15 mouse cellular contexts compared by ENCODE assay signal in the genomic region with DNA sequence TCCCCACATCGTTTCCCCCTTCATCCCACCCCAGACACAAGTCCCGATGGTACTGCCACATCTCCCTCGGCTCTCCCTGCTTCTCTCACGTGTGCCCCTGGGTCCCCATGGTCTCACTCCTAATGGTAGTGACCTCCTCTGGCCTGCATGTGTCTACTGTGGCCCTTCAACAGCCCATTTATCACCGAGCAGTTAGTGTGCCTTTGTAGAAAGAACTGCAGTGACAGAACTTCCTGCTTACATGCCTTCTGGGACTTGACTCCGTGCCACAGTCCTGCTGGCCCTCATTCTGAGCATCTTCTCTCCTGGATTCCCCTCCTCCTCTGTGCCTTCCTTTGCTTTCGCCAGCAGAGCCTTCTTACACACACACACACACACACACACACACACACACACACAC. TPM values are rescaled to one million over a fixed set of nuclear protein-coding genes. Genes with fewer than 3 reads are reported as not detected.
"Had no signal": no experiment of that assay in that cellular context is flagged by ENCODE, and none has a peak within 500 bp of the region (broad histone marks: within the 10 kb centered on the region; RNA-seq: fewer than 3 reads in every experiment).

No protein-coding gene starts in this region.

- ATAC-seq: intestine, embryonic 15.5 days; liver, embryonic 12.5 days; midbrain, embryonic 16.5 days had no signal

- H3K9me3 ChIP-seq: intestine, embryonic 15.5 days; limb, embryonic 15.5 days; liver, embryonic 12.5 days; midbrain, embryonic 12.5 days; neural tube, embryonic 13.5 days; stomach, embryonic 15.5 days had no signal

- H3K4me3 ChIP-seq: intestine, embryonic 15.5 days; limb, embryonic 15.5 days; liver, embryonic 12.5 days; midbrain, embryonic 12.5 days; neural tube, embryonic 13.5 days; stomach, embryonic 15.5 days had no signal

- H3K4me2 ChIP-seq: intestine, embryonic 15.5 days; limb, embryonic 15.5 days; liver, embryonic 12.5 days; midbrain, embryonic 12.5 days; neural tube, embryonic 13.5 days; stomach, embryonic 15.5 days had no signal

- H3K4me1 ChIP-seq: intestine, embryonic 15.5 days; limb, embryonic 15.5 days; liver, embryonic 12.5 days; midbrain, embryonic 12.5 days; neural tube, embryonic 13.5 days; stomach, embryonic 15.5 days had no signal

- H3K36me3 ChIP-seq: intestine, embryonic 15.5 days; liver, embryonic 12.5 days; midbrain, embryonic 12.5 days; neural tube, embryonic 13.5 days had no signal

- H3K27me3 ChIP-seq: intestine, embryonic 15.5 days; limb, embryonic 15.5 days; midbrain, embryonic 12.5 days; neural tube, embryonic 13.5 days; stomach, embryonic 15.5 days had no signal

- DNase-seq: kidney, adult 8-10 months; kidney, postnatal 25 days; layer of hippocampus, adult 9-11 months; layer of hippocampus, postnatal 36 days; retina, postnatal 1 day; right cerebral cortex, postnatal 14 days; thymus, postnatal 36 days had no signal

- H3K9ac ChIP-seq: intestine, embryonic 15.5 days; limb, embryonic 15.5 days; liver, embryonic 12.5 days; midbrain, embryonic 12.5 days; neural tube, embryonic 13.5 days; stomach, embryonic 15.5 days had no signal

- H3K27ac ChIP-seq: intestine, embryonic 15.5 days; limb, embryonic 15.5 days; liver, embryonic 12.5 days; macrophage; midbrain, embryonic 12.5 days; neural tube, embryonic 13.5 days; stomach, embryonic 15.5 days had no signal

RNA-seq across cellular contexts. Expression of gene Col16a1, which starts 15.6 kb away (rescaled TPM):
- polyA plus RNA-seq: macrophage had no signal
